Mouse (Mus musculus) T-helper 17 cell (primary cell): Measurements from ENCODE around the gene Gm20431.
"Not testable (repeated sequence)": the region's sequence is repeated elsewhere in the genome, so short reads cannot be mapped to it uniquely, and the experiment has no call there.

Source experiments
- in situ Hi-C, 2 experiments: fragments of 300-600 bp; cut with MboI, MseI; formaldehyde crosslinking; loops; 1 replicate in 1 of 2; 2 replicates in 1 of 2; pipeline ENCODE4 v1.15.1; 2025; ENCODE audit warnings: high pct_unique_total_duplicates in 2 of 2

Gene Gm20431

DNA sequence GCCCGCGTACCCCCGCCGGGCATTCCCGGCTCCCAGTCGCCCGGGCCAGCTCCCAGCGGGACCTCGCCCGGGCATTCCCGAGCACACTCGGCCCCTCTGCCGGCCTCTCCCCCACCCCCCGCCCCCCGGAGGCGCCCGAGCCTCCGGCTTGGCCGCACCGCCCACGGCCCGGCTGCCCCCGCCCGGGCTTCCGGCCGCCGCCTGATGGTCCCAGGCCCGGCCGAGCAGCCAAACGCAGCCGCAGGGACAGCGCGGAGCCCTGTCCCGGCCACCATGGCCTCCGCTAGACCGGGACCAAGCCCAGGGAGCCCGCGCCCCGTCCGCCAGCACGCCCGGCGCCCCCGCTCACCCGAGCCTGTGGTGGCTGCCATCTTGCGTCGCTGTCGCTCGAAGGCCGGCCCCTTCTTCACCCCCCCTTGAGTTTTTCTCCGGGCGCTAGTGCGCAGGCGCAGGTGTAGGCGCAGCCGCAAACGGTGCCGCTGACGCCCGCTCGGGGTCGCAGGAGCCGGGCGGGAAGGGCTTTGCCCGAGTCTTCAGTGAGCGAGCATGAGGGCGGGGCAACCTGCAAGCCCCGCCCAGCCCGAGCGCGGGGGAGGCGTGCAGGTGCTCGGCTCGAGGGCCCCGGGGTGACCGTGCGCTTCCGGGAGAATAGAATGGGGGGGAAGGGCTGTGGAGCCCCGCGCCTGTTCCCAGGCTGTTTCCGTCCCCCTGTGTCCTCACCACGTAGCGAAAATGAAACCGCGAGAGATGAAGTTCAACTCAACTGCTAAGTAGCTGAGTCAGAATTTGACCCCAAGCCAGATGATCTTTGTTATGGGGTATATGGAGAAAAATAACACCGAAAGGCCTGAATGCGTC is 29.5 kb downstream of the Gm20431 start, which contains the start of gene Ube2v1:
Gene Ube2v1, minus strand, starts transcription at position 505 of the 858 bp plus-strand sequence.
- in situ Hi-C loops = no loop called here

DNA sequence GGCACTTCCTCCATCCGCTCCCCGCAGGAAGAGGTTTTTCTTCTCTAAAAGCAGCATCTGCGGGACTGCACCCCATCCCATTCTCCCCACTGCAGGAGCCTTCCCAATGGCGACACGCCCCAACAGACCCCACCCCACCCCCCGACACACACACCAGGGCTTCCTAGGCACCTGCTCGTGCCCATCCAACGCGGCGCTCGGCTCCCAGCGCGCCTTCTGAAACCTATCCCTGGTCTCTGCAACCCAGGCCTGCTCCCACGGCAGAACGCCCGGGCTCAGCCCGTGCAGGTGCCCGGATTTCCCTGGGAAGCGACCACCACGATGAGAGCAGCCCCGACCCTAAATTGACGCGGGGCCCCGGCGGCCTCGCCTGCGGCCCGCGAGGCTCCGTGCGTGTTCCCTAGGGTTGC is 30.1 kb downstream of the Gm20431 start:
- in situ Hi-C loops = no loop called here

DNA sequence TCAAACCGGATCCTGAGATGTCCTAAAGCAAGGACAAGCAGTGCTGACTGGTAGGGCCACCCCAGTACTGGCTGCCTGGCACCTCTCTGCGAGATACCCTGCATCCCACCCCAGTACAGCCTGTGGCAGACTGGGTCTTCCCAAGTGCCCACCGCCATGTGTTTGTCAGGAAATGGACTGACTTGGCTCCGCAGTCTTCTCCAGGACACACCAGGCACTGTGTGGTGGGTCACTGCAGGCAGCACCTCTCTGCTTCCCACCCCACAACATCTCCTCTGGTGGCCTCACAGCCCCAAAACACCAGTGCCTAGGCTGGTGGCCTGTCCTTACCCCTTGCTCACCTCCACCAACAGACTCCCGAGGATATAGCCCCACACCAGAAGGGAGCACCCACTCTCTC is 30.9 kb downstream of the Gm20431 start:
- in situ Hi-C loops = no loop called here

DNA sequence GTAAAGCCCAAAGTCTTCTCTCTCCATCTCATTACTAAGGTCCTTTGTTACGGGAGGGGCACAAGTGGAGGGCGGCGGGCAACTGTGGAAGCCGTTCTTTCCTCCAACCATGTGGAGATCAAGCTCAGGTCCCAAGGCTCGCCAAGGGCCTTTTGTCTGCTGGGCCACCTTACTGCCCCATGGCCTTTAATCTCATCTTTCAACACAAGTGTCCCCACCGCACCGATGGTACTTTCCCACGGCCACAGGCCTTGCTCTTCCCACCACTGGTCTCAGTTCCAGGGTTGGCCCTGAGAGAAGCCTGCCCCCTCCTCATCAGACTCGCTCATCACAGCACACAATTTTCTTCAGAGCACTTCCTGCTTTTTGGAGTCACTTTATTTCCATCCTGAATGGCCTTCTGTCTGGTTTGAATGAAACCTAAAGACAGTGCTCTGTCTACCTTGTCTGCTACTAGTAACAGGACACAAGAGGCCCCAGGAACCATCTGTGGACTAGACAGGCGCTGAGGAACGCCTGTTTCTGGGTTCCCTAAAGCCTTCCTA is 31.6 kb downstream of the Gm20431 start:
- in situ Hi-C loops = no loop called here

DNA sequence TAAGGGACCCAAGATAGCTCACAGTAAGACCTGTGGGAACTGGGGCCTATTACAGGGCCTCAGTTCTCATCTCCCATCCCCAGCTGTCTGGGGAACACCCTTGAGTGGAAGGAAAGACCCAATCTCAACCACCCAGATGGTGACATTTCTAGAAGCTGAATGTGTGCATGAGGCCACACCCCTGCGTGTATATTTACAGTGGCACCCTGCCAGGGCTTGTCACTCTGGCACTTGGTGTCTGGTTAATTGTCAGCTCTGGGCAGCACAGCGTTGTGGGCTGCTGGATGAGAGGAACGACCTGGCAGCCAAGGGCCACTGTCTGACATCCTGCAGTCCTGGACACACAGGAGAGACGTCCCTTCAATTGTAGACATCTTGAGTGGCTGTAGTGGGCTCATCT is 32.4 kb downstream of the Gm20431 start:
- in situ Hi-C loops = no loop called here

DNA sequence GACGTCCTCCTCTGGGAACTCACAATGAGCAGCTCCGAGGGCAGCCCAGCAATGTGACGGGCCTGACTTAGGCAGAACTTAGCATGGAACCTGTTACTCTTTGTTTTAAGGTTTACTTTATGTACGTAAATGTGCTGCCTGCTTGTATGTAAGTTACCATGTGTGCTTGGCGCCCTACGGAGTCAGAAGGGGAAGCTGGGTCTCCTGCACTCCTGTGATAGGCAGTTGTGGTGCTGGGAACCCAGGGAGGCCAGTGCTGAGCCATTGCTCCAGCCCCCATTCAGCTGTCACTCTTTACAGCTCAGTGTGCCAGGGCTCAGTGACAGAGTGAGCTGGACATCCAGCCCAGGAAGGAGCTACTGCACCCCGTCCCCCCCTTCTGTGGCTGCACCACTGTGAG is 34.3 kb downstream of the Gm20431 start:
- in situ Hi-C loops = no loop called here

DNA sequence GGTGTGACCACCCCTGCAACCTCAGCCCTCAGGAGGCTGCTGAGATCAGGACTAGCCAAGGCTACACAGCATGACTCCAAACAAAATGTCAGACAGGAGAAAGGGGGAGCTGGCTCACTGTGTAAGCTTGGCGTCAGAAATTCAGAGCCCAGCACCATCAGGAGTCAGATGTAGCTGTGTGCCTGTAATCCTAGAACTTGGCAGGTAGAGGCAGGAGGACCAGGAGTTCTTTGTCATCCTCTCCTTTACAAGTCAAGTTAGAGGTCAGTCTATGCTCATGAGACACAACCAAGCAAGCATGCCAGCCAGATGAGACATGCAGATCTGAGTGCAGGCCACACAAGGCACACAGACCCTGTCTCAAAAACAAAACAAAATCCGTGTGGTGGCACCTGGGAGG is 35.6 kb downstream of the Gm20431 start:
- in situ Hi-C loops = no loop called here

DNA sequence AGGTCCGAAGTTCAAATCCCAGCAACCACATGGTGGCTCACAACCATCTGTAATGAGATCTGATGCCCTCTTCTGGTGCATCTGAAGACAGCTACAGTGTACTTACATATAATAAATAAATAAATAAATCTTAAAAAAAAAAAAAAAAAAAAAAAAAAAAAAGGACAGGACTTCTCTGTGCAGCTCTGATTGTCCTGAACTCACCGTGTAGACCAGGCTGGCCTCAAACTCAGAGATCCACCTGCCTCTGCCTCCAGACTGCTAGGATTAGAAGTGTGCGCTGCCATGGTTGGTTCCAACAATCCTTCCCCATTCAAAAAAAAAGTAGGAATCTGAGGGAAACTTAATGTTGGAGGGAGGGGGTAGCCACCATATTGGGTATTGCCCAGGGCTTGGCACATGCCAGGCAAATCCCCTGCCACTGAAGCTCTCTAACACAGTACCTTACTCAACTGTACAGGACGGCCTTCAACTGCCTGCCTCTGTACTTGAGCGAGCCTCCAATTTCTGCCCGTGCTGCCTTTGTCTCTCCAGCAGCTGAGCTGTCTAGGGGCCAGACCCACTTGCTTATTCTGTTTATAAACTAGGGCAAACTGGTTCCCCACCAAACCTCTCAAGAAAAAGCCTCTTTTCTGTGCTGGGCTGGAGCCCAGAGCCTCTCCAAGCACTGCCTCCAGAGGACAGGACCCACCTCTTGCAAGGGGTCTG is 36.8 kb downstream of the Gm20431 start:
- in situ Hi-C loops = no loop called here

DNA sequence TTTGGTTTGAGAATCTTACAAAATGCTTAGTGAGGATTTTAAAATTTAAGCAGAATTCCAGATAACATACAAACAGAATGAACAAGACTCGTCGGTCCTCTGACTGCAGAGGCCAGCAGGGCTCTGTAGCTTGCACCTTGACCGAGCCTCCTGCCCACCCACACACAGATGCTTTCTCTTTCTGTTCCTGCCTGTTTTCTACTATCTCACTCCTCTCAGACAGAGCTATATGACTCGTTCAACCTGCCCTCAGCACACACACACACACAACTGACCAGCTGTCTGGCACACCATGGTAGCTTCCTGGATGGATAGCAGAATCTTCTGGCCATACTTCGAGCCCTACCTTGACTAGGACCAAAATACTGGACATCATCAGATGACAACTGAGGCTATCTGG is 38.3 kb downstream of the Gm20431 start:
- in situ Hi-C loops = no loop called here

DNA sequence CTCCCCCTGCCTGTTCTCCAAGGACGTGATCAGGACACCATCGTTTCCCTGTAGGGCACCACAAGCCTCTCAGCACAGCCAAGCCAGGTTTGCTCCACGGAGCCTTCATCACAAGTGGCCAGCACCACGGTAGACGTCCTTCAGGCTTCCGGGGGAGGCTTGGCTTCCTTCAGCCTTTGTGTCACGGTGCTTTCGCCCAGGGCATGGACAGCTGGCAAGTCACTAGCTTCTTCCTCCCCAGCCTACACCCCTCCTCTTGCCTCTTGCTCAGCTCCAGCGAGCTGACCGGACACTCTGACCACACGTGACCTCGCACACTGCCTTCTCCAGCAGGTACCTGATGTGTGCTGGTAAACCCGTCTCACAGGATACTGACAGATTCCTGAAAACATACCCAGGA is 38.9 kb downstream of the Gm20431 start:
- in situ Hi-C loops = no loop called here

DNA sequence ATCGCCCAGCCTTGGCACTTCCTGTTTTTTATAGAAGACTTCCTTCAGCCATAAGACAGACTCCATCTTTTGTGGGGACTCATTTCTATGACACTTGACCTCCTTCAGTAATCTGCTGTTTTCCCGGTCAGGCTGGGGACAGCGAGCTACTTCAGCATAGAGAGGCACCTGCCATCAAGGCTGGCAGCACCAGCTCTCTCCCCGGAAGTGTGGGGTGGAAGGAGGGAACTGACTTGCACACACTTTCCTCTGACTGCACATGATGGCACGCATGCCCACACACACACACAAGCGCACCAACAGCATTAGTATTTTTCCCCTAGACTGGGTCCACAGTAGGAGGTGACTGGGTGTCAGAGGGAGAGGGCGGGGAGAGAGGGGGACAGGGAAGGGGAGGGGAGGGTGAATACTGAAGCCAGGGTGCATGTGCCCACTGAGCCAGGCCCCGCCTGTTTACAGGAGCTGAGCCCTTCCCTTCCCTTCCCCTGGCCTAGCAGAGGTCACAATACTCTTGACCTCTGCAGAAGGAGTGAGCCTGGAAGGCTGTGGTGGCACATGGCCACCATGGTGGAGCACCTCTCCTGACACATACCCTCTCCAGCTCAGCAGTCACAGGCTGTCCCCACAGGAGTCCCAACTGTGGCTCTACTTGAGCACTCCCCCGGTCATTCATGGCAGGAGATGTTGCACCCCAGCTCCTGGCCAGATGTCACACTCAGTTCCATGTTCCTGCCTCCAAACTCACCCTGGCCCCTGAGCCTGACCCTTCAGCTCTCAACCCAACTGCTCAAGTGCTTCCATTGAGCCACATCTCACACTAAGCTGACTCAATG is 39.8 kb downstream of the Gm20431 start:
- in situ Hi-C loops = no loop called here

DNA sequence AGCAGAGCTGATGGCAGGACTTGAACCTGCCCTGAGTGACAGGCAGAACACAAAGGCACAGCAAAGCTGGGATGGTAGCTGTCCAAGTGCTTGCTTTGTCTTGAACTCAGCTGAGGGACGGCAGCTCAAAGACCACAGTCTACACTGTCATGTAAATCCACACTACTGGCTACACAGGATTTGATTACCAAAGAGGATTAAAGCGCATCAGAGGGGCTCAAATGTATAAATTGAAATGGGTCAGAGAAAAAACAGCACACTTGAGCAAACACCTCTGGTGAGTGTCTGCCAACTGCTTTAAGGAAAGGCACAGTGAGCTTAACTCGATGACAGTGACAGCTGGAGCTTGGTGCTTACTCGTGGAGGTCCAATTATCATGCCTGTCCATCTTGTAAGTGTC is 43.8 kb downstream of the Gm20431 start:
- in situ Hi-C loops = no loop called here

DNA sequence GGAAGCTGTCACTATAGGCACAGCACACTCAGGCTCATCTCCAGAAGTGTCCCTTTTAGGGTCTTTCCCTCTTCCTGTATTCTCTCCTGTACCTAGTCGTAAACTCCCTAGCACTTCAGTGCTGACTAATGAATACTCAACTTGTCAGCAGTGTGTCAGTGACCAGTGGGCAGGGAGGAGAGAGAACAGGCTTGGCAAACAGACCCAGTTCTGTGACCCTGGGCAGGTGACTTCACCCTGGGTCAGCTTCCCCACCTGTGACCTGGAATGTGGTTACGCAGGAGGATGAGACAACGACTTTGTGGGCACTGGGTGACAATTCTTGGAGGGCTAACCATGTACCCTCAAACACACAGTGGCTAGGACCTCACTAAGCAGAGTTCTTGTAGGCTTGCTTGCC is 44.3 kb downstream of the Gm20431 start:
- in situ Hi-C loops = no loop called here

DNA sequence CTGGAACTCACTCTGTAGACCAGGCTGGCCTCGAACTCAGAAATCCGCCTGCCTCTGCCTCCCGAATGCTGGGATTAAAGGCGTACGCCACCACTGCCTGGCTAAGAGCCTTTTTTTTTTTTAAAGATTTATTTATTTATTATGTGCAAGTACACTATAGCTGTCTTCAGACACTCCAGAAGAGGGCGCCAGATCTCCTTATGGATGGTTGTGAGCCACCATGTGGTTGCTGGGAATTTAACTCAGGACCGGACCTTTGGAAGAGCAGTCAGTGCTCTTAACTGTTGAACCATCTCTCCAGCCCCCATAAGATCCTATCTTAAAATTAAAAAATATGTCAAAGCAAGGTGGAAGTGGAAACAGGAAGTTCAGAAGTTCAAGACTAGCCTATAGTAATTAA is 48.0 kb downstream of the Gm20431 start:
- in situ Hi-C loops = not testable (repeated sequence)

DNA sequence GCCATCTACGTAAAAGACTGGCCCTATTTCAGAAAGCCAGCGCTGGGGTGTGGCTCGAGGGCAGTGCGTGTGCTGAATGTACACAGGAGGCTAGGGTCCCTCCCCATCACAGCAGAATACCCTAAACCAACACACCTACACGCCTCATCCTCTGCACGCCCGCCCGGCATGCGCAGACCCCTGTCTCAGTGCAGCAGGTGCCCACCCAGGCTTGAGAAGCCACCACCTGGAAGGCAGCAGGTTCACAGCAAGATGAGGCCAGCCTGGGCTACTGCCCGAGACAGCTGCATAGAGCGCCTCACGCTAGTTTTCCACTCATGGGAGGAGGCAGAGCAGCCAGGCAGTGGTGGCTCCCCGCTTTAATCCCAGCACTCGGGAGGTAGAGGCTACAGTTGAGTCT is 49.2 kb downstream of the Gm20431 start:
- in situ Hi-C loops = no loop called here

DNA sequence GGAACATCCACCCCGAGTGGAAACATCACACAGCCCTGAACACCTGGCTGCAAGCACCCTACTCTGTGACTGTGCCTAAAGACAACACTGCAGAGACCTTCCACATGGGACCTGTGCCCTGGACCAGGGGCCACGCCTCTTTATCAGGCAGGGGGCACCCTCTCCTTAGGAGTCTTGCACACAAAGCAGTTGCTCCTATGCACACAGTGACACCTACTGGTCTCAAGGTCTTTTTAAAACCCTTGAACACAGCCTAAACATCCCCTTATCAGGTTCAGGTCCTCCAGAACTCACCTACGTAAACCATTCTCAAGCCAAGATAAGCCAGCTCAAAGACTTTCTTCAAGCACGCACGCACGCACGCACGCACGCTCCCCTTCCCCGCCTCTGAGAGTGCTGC is 50.0 kb downstream of the Gm20431 start:
- in situ Hi-C loops = no loop called here

DNA sequence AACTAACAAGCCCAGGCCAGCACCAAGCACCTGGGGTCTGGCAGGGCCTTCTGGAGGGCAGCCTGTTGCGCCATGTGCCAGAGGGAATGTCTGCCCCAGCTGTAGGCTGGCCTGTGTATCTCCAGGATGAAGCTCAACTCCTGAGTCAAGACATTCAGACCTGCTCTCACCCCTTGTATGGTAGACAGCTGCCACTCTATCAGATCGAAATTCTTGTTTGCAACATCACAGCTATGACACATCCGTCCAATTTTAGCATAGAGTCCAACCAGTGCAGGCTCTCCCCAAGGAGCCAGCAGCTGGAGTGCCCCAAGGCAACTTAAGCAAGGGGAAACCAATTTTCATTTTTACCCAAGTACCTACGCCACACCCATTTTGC is 54.6 kb downstream of the Gm20431 start:
- in situ Hi-C loops = no loop called here

DNA sequence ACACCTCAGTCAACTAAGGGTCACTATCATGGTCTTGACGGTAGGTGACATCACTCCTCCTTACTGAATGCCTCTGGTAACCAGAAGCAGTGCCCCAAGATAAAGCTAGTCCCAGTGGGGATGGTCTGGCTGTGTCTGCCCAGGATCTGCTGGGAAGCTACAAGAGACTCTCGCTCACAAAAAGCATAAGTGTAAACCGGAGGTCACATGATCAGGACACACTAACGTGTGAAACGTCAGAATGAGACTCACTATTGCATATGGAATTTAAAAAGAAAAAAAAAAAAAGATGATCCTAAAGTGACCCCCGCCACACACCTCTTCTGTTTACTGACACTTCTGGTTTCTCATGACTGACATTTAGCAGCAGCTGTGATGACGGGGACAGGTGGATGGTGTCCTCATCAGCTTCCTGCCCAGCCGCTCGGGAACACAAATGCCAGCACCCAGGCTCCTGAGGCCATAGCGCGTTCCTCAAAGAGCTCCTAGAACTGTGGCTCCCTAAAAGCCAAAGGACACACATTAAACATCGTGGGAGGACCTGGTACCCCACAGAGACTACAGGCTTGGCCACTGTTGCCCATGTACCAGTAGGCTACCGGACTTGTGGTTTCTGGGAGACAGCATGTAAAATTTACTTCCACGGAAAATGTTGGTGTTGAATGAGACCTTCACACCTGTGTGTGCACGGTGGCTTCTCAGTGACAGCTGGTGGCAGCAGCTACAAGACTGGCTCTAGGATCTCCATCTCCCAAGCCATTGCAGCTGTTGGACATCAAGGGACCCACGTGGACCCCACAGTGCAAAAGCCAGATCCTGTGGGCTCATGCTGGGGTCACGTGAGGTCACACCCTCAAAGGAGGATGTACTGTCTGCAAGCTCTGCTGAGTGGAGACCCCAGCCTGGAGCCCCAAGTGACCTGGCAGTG is 55.2 kb downstream of the Gm20431 start:
- in situ Hi-C loops = no loop called here

DNA sequence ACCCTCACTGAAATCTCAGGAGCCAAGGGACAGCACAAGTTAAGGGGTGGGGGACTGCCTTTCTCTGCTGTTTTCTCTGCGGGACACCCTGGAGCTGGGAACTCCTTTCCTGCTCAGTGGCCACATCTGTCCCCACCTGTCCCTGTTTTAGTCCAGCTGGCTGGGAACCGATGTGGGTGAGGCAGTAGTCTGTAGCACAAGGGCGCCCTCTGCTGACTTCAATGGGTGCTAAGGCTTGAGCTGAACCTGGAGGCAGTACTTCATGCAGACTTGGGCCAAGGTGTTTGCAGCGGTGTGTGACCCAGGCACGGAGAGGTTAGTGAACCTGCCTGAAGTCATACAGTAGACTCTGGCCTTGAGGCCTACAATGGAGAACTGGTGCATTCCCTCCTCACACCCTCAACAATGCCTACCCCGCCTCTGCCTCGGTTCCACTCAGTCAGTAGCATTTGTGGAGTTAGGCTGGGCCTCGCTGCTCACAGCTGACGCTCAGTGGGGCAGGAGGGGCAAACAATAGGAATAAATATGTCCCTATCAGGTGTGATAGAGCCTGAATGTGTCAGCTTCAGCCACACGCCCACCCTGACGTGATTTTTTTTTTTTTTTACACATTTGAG is 56.0 kb downstream of the Gm20431 start:
- in situ Hi-C loops = no loop called here

DNA sequence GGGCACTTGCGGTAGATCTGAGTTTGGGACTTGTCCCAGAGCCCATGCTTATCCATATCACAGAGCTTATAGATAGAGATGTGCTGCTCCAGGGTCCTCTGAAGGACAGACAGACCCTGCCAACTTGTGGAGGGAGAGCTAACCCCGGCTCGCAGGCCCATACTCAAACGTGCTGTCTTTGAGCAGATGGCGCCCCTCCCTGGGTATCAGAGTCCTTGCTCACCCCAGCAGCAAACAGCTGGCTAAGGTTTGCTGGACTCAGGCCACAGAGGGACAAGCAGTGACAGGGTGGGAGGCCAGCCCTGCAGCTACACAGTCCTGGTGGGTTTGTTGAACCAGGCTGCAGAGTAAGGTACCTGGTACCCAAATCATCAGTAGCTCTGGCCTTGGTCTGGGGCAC is 58.3 kb downstream of the Gm20431 start:
- in situ Hi-C loops = loop anchor here in 1 of 2 experiments (5.0 kb wide), 1 partner anchor 71 kb away; no protein-coding TSS in a partner anchor
